Mouse (Mus musculus): ENCODE results near the gene Ptprc.

DNA sequence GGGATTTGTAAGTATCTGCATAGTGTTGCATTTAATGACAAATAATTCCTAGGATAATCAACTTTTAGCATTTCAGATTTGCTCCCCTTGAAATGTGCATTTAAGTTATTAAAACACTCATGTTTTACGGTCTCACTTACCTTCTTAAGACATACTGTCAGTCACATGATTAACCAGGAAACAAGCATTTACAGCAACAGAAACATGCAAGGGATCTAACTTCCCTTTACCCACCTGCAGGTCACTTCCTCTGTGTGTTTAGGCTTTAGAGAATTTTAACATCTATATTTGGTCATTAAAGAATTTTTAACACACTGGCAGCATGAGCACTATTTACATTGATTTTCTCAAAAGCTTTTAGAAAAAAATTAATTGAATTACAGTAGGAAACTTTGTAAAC lies 50.2 kb downstream of the Ptprc start:
- TF ChIP-seq POLR2A (IDR thresholded peaks at IDR 0.05; ENCODE audit: borderline replicate concordance, control insufficient read depth, low read depth, low read length) (no peak), CTCF (IDR thresholded peaks at IDR 0.05; ENCODE audit: control insufficient read depth, insufficient read depth, low read length) (no peak)

Measured in bone marrow, adult 2 months (tissue).